Mouse (Mus musculus): Measurements from ENCODE around the gene Tpcn1. TPM values are rescaled to one million over a fixed set of nuclear protein-coding genes. Genes with fewer than 3 reads are reported as not detected.

Gene Tpcn1
- polyA plus RNA-seq (2015; fragmentation: Nextera tagmentation; extraction: Ambion mirVana), result 21.5 and 24.2 TPM in 2 replicates

DNA sequence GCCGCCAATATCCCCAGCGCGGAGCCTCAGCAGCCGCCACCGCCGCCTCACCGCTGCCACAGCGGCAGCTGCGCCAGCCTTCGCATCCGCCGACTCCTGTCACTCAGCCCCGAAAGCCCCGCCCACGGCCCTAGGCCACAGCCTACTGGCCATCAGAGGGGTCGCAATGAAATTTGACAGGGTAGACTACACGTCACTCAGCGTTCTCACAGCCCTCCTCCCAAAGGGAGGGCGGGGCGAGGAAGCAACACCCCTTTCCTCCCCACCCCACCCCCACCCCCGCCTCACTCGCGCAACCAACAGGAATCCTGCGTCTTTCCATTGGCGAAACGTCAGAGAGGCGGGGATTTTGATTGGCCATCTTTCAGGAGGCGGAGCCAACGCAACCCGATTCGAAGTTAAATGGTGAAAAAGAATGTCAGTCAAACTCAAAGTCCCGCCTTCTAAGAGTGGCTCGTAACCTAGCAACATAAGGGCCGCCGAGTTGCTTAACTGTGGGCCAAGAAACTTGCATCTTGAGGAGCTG lies at the start of gene Tpcn1, which contains the start of gene Iqcd:
Gene Tpcn1, minus strand, starts transcription at position 105 of the 526 bp plus-strand sequence.
Gene Iqcd, plus strand, starts transcription at position 448 of the 526 bp plus-strand sequence.
- WGBS (ENCODE audit: insufficient replicate concordance), result 0% methylated on average over 35 of the region's 35 CpGs
- H3K4me1 ChIP-seq (ENCODE audit: control insufficient read depth, low read depth, low read length), result peaks cover 37% of the 10 kb centered on the region
- ATAC-seq (ENCODE audit: low read depth), result peak; percentile 93

DNA sequence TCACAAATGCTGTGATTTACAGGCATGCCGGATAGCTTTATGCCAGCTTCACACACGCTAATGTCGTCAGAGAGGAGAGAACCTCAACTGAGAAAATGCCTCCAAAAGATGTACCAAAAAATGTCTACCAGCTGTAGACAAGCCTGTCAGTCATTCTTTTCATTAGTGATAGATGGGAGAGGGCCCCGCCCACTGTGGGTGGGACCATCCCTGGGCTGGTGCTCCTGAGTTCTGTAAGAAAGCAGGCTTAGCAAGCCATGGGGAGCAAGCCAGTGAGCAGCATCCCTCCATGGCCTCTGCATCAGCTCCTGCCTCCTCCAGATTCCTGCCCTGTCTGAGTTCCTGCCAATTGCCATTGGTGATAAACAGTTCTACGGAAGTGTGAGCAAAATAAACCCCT lies 47.2 kb upstream of the Tpcn1 start:
- Histone ChIP-seq H3K36me3 (ENCODE audit: control insufficient read depth, insufficient read depth) (no peaks in the 10 kb centered on the region), H3K4me2 (ENCODE audit: low read depth, low read length) (no peak overlapping the region), H3K9ac (ENCODE audit: low read depth, low read length) (no peak overlapping the region), H3K9me3 (replicated peaks; ENCODE audit: control insufficient read depth, low read length) (no peaks in the 10 kb centered on the region), H3K4me3 (ENCODE audit: low read depth, low read length) (no peak overlapping the region), H3K4me1 (ENCODE audit: control insufficient read depth, low read depth, low read length) (no peaks in the 10 kb centered on the region), H3K27ac (ENCODE audit: low read length) (no peak overlapping the region), H3K27me3 (ENCODE audit: control insufficient read depth, insufficient read depth, low read depth, low read length) (peaks cover 7% of the 10 kb centered on the region)
- ATAC-seq (ENCODE audit: low read depth), result no peak
- WGBS (ENCODE audit: insufficient replicate concordance), result 73% methylated on average over 5 of the region's 5 CpGs

More for the DNA sequence above, at the start of gene Tpcn1, which contains the start of gene Iqcd:
- Histone ChIP-seq H3K4me3 (ENCODE audit: low read depth, low read length) (peak within 1 kb of the TSS; percentile 84), H3K9me3 (replicated peaks; ENCODE audit: control insufficient read depth, low read length) (0 out of 2 replicates have a peak, but pooled peaks cover 4% of the 10 kb centered on the region), H3K9ac (ENCODE audit: low read depth, low read length) (peak within 1 kb of the TSS; percentile 90), H3K4me2 (ENCODE audit: low read depth, low read length) (peak within 1 kb of the TSS; percentile 87), H3K27ac (ENCODE audit: low read length) (peak within 1 kb of the TSS; percentile 95), H3K36me3 (ENCODE audit: control insufficient read depth, insufficient read depth) (peaks cover 13% of the 10 kb centered on the region), H3K27me3 (ENCODE audit: control insufficient read depth, insufficient read depth, low read depth, low read length) (no peaks in the 10 kb centered on the region)

DNA sequence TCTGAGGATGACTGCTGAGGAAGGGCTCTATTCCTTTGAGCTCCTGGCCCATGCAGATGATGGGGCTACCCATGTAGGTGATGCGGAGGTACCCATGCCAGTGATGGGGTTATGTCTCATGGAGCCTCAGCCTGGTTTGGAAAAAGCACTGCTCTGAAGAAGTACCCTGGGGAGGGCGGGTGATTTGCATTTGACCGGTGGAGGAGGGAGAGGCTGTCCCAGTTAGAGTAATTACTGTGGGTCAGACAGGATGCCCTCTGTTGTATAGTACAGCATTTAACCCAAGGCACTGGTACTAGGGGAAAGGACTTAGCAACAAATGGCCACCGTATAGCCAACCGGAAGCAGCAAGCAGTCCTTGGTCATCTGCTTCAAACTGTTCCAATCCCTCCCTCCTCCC lies 46.4 kb upstream of the Tpcn1 start:
- Histone ChIP-seq H3K9ac (ENCODE audit: low read depth, low read length) (no peak overlapping the region), H3K27ac (ENCODE audit: low read length) (no peak overlapping the region), H3K36me3 (ENCODE audit: control insufficient read depth, insufficient read depth) (no peaks in the 10 kb centered on the region), H3K4me3 (ENCODE audit: low read depth, low read length) (no peak overlapping the region), H3K27me3 (ENCODE audit: control insufficient read depth, insufficient read depth, low read depth, low read length) (peaks cover 10% of the 10 kb centered on the region), H3K9me3 (replicated peaks; ENCODE audit: control insufficient read depth, low read length) (no peaks in the 10 kb centered on the region), H3K4me1 (ENCODE audit: control insufficient read depth, low read depth, low read length) (no peaks in the 10 kb centered on the region), H3K4me2 (ENCODE audit: low read depth, low read length) (no peak overlapping the region)
- WGBS (ENCODE audit: insufficient replicate concordance), result 35% methylated on average over 5 of the region's 5 CpGs
- no peak for ATAC-seq (ENCODE audit: low read depth)

DNA sequence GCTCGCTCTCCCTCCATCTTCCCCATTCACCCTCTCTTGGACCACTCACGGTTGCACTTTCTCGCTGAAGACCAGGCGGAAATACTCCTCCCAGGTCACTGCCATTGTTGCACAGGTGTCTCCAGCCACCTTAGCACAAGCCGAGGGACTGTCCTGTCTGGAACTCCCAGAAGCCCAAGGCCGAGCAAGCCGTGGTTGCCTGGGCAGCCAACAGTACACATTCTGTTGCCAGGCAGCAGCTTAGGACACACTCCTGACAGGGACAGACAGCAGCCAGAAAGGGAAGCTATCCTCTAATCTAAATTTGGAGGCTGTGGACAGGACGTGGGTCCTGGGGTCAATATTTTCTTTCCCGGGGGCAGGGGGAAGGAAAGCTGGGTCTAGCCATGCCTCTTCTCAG lies 45.7 kb upstream of the Tpcn1 start, which contains the start of gene Cfap73:
Gene Cfap73, minus strand, starts transcription at position 105 of the 400 bp plus-strand sequence.
- no peak for ATAC-seq (ENCODE audit: low read depth)
- 32% methylated on average over 9 of the region's 9 CpGs for WGBS (ENCODE audit: insufficient replicate concordance)
- no peak within 1 kb of the TSS for H3K9ac ChIP-seq (ENCODE audit: low read depth, low read length)
- H3K9me3 ChIP-seq (replicated peaks; ENCODE audit: control insufficient read depth, low read length), result no peaks in the 10 kb centered on the region
- H3K27me3 ChIP-seq (ENCODE audit: control insufficient read depth, insufficient read depth, low read depth, low read length), result peaks cover 10% of the 10 kb centered on the region
- no peak within 1 kb of the TSS for H3K4me2 ChIP-seq (ENCODE audit: low read depth, low read length)
- H3K4me1 ChIP-seq (ENCODE audit: control insufficient read depth, low read depth, low read length), result no peaks in the 10 kb centered on the region
- H3K36me3 ChIP-seq (ENCODE audit: control insufficient read depth, insufficient read depth), result no peaks in the 10 kb centered on the region
- no peak within 1 kb of the TSS for H3K4me3 ChIP-seq (ENCODE audit: low read depth, low read length)
- H3K27ac ChIP-seq (ENCODE audit: low read length), result no peak within 1 kb of the TSS

DNA sequence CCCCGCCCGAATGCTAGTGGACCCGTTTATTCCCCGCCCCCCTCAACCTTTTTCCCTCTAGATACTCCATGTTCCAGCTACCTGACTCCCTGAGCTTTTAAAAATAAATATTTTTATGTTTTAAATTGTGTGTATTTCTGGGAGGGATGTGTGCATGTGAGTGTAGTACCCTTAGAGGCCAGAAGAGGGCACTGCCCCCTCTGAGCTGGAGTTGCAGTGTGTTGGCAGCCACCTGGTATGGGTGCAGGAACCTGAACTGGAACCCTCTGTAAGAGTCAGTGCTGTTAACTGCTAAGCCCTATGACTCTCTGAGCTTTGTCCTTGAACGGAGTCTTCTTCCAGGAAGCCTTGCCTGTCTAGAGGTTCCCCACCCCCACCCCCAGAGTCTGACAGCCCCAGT lies 43.4 kb upstream of the Tpcn1 start:
- Histone ChIP-seq H3K4me3 (ENCODE audit: low read depth, low read length) (no peak overlapping the region), H3K9me3 (replicated peaks; ENCODE audit: control insufficient read depth, low read length) (no peaks in the 10 kb centered on the region), H3K27me3 (ENCODE audit: control insufficient read depth, insufficient read depth, low read depth, low read length) (peaks cover 10% of the 10 kb centered on the region), H3K27ac (ENCODE audit: low read length) (no peak overlapping the region), H3K4me1 (ENCODE audit: control insufficient read depth, low read depth, low read length) (peaks cover 3% of the 10 kb centered on the region; the same call in 1 of the 2 replicates), H3K4me2 (ENCODE audit: low read depth, low read length) (no peak overlapping the region), H3K9ac (ENCODE audit: low read depth, low read length) (no peak overlapping the region), H3K36me3 (ENCODE audit: control insufficient read depth, insufficient read depth) (peaks cover 4% of the 10 kb centered on the region; the same call in 1 of the 2 replicates)
- 82% methylated on average over 5 of the region's 5 CpGs for WGBS (ENCODE audit: insufficient replicate concordance)
- ATAC-seq (ENCODE audit: low read depth), result no peak

DNA sequence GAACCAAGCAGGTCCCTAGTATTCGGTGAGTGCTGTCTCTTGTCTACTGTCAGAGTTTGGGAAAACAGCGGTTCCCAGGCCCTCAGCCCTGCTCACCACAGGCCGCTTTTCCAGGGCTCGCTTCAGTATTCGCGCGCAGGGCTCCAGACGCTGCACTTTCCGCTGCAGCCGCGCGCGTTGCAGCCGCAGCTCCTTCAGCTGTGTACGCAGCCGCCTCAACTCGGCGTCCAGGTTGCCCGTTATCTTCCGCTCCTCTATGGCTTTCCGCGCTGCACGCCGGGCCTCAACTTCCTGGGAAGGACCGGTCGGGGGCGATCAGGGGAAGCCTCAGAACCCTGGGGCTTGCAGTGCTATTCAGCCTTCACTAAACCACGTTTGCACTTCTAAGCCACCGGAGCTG lies 42.7 kb upstream of the Tpcn1 start:
- 6% methylated on average over 29 of the region's 29 CpGs for WGBS (ENCODE audit: insufficient replicate concordance)
- H3K27me3 ChIP-seq (ENCODE audit: control insufficient read depth, insufficient read depth, low read depth, low read length), result peaks cover 10% of the 10 kb centered on the region
- H3K9ac ChIP-seq (ENCODE audit: low read depth, low read length), result no peak overlapping the region

DNA sequence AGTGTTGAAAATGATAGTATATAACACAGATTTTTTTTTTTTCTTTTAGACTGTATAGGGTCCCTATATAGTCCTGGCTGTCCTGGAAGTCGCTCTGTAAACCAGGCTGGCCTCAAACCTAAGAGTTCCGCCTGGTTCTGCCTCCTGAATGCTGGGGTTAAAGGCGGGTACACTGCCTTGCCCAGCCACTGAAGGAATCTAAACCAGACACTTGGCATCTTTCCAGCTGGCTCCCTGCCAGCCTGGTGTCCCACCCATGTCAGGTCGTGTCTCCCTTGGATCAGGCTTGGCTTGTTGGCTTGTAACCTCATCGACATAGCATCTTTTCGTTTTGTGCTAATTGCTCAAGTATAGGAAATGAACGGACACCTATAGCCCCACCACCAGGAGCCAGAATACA lies 40.2 kb upstream of the Tpcn1 start:
- H3K4me3 ChIP-seq (ENCODE audit: low read depth, low read length), result no peak overlapping the region
- H3K27ac ChIP-seq (ENCODE audit: low read length), result no peak overlapping the region
- no peak overlapping the region for H3K4me2 ChIP-seq (ENCODE audit: low read depth, low read length)
- no peak overlapping the region for H3K9ac ChIP-seq (ENCODE audit: low read depth, low read length)
- no peak for ATAC-seq (ENCODE audit: low read depth)
- H3K27me3 ChIP-seq (ENCODE audit: control insufficient read depth, insufficient read depth, low read depth, low read length), result peaks cover 10% of the 10 kb centered on the region
- peaks cover 20% of the 10 kb centered on the region for H3K36me3 ChIP-seq (ENCODE audit: control insufficient read depth, insufficient read depth)
- peaks cover 3% of the 10 kb centered on the region; the same call in 1 of the 2 replicates for H3K4me1 ChIP-seq (ENCODE audit: control insufficient read depth, low read depth, low read length)
- WGBS (ENCODE audit: insufficient replicate concordance), result 61% methylated on average over 7 of the region's 7 CpGs
- no peaks in the 10 kb centered on the region for H3K9me3 ChIP-seq (replicated peaks; ENCODE audit: control insufficient read depth, low read length)

More for the DNA sequence above, 42.7 kb upstream of the Tpcn1 start:
- no peaks in the 10 kb centered on the region for H3K9me3 ChIP-seq (replicated peaks; ENCODE audit: control insufficient read depth, low read length)
- H3K4me1 ChIP-seq (ENCODE audit: control insufficient read depth, low read depth, low read length), result peaks cover 3% of the 10 kb centered on the region; the same call in 1 of the 2 replicates
- no peak overlapping the region for H3K4me3 ChIP-seq (ENCODE audit: low read depth, low read length)
- H3K4me2 ChIP-seq (ENCODE audit: low read depth, low read length), result no peak overlapping the region
- ATAC-seq (ENCODE audit: low read depth), result no peak
- H3K27ac ChIP-seq (ENCODE audit: low read length), result no peak overlapping the region
- H3K36me3 ChIP-seq (ENCODE audit: control insufficient read depth, insufficient read depth), result peaks cover 4% of the 10 kb centered on the region; the same call in 1 of the 2 replicates

DNA sequence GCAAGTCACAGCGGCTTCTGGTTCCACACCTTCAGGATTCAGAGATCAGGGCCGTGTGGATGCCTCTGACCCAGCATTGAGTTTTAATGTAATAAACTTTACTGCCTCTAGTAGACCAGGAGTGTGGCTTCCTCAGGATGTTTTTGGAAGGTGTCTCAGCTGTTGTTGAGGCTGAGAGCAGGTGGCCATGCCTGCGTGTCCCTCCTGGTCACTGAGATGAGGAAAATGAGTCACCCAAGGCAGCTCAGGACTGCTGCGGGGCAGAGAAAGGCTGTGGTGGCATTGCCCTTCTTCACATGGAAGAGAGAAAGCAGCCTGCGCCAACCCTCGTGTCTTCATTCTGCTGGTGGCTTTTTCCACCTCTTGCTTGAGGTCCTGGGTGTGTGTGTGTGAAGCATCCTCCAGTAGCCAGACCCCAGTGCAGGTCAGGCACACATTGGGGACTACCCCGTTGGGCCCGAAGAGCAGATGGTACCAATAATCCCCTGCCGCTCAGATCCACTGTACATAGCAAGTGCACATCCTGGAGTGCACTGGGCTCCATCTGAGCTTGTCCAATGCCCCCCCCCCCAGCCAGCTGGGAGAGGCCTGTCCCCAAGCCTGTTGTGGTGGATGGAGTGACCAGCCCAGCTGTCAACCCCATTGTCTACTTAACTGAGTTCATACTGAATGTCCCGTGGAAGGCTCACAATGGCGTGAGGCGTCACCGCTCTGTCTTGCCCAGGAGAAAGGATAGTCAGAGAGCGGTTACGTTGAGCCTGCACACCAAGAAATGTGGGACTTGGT lies 39.2 kb upstream of the Tpcn1 start:
- Histone ChIP-seq H3K4me1 (ENCODE audit: control insufficient read depth, low read depth, low read length) (peaks cover 3% of the 10 kb centered on the region; the same call in 1 of the 2 replicates), H3K4me2 (ENCODE audit: low read depth, low read length) (no peak overlapping the region), H3K27me3 (ENCODE audit: control insufficient read depth, insufficient read depth, low read depth, low read length) (peaks cover 10% of the 10 kb centered on the region), H3K4me3 (ENCODE audit: low read depth, low read length) (no peak overlapping the region), H3K36me3 (ENCODE audit: control insufficient read depth, insufficient read depth) (peaks cover 20% of the 10 kb centered on the region), H3K9ac (ENCODE audit: low read depth, low read length) (no peak overlapping the region), H3K27ac (ENCODE audit: low read length) (no peak overlapping the region), H3K9me3 (replicated peaks; ENCODE audit: control insufficient read depth, low read length) (no peaks in the 10 kb centered on the region)
- no peak for ATAC-seq (ENCODE audit: low read depth)
- 81% methylated on average over 15 of the region's 15 CpGs for WGBS (ENCODE audit: insufficient replicate concordance)

DNA sequence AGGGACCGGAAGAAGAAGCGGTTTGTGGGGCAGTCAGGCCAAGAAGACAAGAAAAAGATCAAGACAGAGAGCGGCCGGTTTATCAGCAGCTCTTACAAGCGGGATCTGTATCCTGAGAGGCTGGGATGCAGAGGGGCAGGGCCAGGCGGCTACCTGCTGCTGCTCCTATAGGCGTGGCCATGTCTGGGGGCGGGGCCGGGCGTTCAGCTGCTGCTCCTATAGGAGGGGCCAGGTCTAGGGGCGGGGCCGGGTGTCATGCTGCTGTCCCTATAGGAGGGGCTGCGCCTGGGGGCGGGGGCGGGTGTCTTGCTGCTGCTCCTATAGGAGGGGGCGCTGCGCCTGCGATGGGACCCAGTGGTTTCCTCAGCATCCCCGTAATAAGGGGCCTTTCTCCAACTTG lies 37.9 kb upstream of the Tpcn1 start:
- peaks cover 10% of the 10 kb centered on the region for H3K27me3 ChIP-seq (ENCODE audit: control insufficient read depth, insufficient read depth, low read depth, low read length)
- H3K9me3 ChIP-seq (replicated peaks; ENCODE audit: control insufficient read depth, low read length), result no peaks in the 10 kb centered on the region
- 64% methylated on average over 19 of the region's 19 CpGs for WGBS (ENCODE audit: insufficient replicate concordance)
- peaks cover 3% of the 10 kb centered on the region; the same call in 1 of the 2 replicates for H3K4me1 ChIP-seq (ENCODE audit: control insufficient read depth, low read depth, low read length)
- peak; percentile 62 for ATAC-seq (ENCODE audit: low read depth)
- H3K36me3 ChIP-seq (ENCODE audit: control insufficient read depth, insufficient read depth), result peaks cover 24% of the 10 kb centered on the region
- no peak overlapping the region for H3K9ac ChIP-seq (ENCODE audit: low read depth, low read length)
- H3K4me2 ChIP-seq (ENCODE audit: low read depth, low read length), result no peak overlapping the region
- H3K4me3 ChIP-seq (ENCODE audit: low read depth, low read length), result no peak overlapping the region
- H3K27ac ChIP-seq (ENCODE audit: low read length), result no peak overlapping the region

Measured in liver, embryonic 16.5 days (tissue).